Mouse (Mus musculus): ENCODE results near the gene Megf9.
A peak's percentile ranks its signal among the peaks of the same experiment; 100 is the strongest.

The Megf9 gene

GRCm38 (mm10) chr4:70523346-70523745, 11.4 kb downstream of the Megf9 start:
- no peak for DNase-seq (ENCODE audit: low spot score in 2 of 2)

DNA sequence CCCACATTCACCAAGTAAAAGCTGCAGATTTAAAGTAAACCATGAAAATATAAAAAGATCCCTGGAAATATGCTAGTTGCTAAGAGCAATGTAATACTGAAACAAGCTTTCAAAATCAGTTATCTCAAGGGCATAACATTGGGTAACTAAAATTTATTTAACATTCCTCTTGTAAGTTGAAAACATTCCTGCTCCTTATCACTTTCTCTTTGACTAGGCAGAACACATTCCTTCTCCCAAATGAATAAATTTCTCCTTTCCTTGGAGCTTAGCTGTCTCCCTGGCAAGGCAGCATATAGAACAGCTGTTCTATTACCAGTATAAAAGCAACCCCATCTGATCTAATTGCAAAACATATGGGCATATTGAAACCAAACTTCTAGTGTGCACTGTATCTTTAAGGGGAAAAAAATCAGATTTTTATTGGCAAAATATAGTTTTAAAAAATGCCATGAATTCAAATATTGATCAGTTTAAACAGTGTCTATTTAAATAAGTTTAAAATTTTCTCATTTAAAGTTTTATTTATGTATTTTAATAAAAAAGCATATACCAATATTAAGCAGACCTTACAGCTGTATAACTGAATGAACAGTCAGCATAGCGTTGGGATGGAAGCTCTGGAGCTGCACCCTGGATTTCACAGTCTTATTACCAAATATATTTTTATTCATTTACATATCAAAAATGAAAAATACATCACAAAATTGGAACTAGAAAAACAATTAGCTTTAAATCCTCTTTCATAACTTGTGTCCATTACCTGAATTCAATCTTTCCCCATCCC, 13.1 kb downstream of the Megf9 start:
- DNase-seq (ENCODE audit: low spot score in 2 of 2): no peak

GRCm38 (mm10) chr4:70517646-70518045, 17.1 kb downstream of the Megf9 start:
- DNase-seq (ENCODE audit: low spot score in 2 of 2): peak; percentile 32 to 76

- DNase-seq (ENCODE audit: low spot score in 2 of 2): no peak
Measured at GRCm38 (mm10) chr4:70516289-70516688, 18.5 kb downstream of the Megf9 start.

- DNase-seq (ENCODE audit: low spot score in 2 of 2): no peak
Measured at GRCm38 (mm10) chr4:70515514-70515913, 19.3 kb downstream of the Megf9 start.

GRCm38 (mm10) chr4:70509987-70510386, 24.8 kb downstream of the Megf9 start:
- DNase-seq (ENCODE audit: low spot score in 2 of 2): no peak

- no peak for DNase-seq (ENCODE audit: low spot score in 2 of 2)
Measured at GRCm38 (mm10) chr4:70509565-70509964, 25.2 kb downstream of the Megf9 start.

DNA sequence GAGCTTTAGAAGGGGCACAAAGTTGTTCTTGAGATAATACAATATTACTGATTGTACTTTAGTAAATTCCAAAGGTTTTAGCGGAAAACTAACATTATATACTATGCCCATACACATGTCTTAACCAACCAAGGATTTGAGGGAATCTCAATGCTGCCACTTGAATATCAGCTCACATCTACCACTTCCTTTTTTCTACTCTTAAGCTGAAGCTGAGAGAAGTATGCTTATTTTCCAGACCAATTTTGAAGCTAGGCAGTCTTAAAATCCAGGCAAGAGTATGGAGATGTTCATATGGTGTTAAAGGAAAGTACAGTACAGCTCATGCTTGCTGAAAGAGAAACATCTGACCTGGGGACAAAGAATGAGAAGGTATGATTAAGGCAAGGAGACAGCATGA, 26.6 kb downstream of the Megf9 start:
- DNase-seq (ENCODE audit: low spot score in 2 of 2): no peak

GRCm38 (mm10) chr4:70505951-70506350, 28.8 kb downstream of the Megf9 start:
- no peak for DNase-seq (ENCODE audit: low spot score in 2 of 2)

DNA sequence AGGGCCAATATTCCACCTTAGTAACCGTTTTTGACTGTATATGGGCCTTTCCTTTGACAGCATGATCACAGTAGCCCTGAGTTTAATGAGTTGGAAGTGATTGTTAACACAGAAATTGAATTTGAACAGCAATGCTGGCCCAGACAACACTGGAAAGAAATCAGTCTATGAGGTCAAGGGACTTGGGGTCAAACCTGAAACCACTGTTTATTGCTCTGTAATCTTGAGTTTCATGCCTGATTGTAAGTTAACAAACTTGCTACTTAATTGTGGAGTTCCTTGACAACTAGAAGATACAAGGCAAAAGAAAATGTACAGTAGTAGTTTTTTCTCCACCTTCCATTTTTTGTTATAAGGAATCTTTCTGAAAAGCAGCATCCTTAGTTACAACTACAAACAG, 31.0 kb downstream of the Megf9 start:
- DNase-seq (ENCODE audit: low spot score in 2 of 2): no peak

- peak; percentile 39 to 65 for DNase-seq (ENCODE audit: low spot score in 2 of 2)
Measured at GRCm38 (mm10) chr4:70499285-70499684, 35.5 kb downstream of the Megf9 start.

- DNase-seq (ENCODE audit: low spot score in 2 of 2): no peak
Measured at GRCm38 (mm10) chr4:70496978-70497377, 37.8 kb downstream of the Megf9 start.

DNA sequence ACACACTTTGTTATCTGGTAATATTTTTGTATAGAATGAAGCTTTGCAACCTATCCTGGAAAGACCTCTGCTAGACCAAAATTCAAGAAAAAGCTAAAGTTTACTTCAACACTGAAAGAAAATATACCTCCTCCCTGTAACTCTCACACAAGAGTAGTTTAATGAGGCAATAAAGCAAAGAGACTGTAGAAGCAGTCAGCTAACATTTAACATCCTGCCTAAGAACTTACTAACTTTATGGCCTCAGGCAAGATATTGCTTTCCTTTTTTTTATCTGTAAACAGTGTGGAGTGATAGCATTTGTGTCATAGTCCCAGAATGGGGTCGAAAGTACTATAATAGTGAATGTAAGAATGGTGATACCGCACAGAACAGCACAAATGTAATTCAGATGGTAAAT, 45.0 kb downstream of the Megf9 start:
- no peak for DNase-seq (ENCODE audit: low spot score in 2 of 2)

GRCm38 (mm10) chr4:70488415-70488814, 46.4 kb downstream of the Megf9 start:
- DNase-seq (ENCODE audit: low spot score in 2 of 2): no peak

- DNase-seq (ENCODE audit: low spot score in 2 of 2): no peak
Measured at GRCm38 (mm10) chr4:70484134-70484533, 50.7 kb downstream of the Megf9 start.

- no peak for DNase-seq (ENCODE audit: low spot score in 2 of 2)
Measured at GRCm38 (mm10) chr4:70481931-70482330, 52.9 kb downstream of the Megf9 start.

GRCm38 (mm10) chr4:70471398-70471797, 63.4 kb downstream of the Megf9 start:
- DNase-seq (ENCODE audit: low spot score in 2 of 2): no peak

DNA sequence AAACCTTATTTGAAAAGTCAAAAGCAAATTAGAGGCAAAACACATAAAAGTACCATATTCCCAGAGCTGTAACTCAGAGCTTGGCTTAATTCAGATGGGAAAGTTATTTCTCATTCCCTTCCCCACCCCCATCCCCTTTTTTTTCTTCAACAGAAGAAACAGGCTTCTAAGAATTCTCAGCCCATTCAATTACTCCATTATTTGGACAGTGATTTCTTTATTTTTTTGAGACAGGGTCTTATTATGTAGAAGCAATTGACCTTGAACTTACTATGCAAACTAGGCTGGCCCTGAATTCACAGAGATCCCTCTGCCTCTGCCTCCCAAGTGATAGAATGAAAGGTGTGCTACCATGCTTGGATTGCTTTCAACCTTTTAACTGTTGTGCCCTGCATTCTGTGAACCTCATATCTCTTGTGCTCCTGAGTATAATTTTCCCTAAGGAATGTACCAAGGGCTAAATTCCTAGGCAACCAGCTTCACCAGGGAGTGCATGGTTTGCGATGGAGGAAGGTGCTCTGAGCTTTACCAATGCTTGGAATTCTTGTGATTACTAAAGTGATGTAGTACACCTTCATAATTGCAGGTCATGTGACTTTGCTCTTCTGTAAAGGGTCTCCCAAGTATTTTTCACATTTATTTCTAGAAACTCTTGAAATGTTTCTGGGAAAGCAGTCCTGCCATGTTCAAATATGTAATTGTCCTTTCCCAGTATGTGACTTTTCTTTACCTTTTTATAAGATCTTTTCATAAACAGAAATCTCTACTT, 68.7 kb downstream of the Megf9 start:
- no peak for DNase-seq (ENCODE audit: low spot score in 2 of 2)

GRCm38 (mm10) chr4:70463302-70463701, 71.5 kb downstream of the Megf9 start:
- DNase-seq (ENCODE audit: low spot score in 2 of 2): no peak

DNA sequence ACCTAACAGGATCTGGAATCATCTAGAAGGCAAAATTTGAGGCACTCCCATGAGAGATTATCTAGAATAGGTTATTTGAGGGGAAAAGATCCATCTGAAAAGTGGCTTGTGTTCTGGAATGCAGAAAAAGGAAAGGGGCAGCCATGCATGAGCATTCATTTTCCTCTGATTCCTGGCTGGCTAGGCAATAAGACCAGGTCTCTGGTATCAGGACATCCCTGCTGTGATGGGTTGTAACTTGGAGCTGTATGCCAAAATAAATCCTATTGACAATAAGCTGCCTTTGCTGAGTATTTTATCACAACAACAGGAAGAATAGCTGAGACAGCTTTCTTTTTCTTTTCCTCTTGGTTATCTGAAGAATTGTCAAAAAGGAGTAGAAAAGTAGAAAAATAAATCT, 73.4 kb downstream of the Megf9 start:
- no peak for DNase-seq (ENCODE audit: low spot score in 2 of 2)

- no peak for DNase-seq (ENCODE audit: low spot score in 2 of 2)
Measured at GRCm38 (mm10) chr4:70452161-70452560, 82.6 kb downstream of the Megf9 start.

DNA sequence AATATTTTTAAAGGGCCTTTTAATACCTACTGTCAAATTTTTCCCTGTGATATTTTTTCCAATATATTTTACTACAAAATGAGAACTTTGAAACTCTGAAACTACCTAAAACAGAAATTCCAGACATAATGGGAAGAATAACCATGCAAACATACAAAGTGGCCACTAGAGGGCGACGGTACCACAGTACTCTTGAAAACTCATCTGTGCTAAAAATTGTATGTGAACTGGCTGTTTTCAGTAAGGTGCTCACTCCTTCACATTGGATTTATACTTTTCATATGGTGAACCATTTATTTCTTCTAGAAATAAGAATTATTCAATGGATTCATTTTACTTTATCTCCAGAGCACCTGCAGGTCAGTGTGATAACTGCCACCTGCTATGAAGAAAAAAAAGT, 83.0 kb downstream of the Megf9 start:
- DNase-seq (ENCODE audit: low spot score in 2 of 2): peak; percentile 22 to 66

DNA sequence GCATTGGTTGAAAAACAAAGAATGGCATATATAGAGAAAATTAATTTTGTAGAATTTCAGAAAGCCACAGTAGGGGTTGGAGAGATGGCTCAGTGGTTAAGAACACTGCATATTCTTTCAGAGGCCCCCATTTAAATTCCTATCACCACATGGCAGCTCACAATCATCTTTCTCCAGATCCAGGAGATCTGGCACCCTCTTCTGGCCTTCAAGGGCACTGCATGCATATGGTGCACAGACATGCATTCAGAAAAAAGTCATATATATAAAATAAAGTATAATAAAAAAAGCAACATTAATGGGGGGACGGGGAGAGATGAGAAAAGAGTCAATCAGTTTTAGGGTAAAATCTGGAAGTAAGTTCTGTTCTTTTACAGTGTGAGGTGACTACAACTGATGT, 85.1 kb downstream of the Megf9 start:
- no peak for DNase-seq (ENCODE audit: low spot score in 2 of 2)

All from frontal cortex, postnatal 36 days (tissue).